Mouse (Mus musculus) urinary bladder, postnatal 4 days (tissue): ENCODE results near the gene Cbx7.
"Not testable (repeated sequence)": the region's sequence is repeated elsewhere in the genome, so short reads cannot be mapped to it uniquely, and the experiment has no call there.

ENCODE experiments used
- DNase-seq, 2 experiments: peaks; one replicate each; pipeline ENCODE4 v3.0.0; 2021 to 2022; ENCODE audit warnings: low spot score in 2 of 2

Gene Cbx7

GRCm38 (mm10) chr15:79927637-79928122 lies 43.2 kb downstream of the Cbx7 start:
- peak; percentile 90 to 95 for DNase-seq

GRCm38 (mm10) chr15:79926856-79927416 lies 44.0 kb downstream of the Cbx7 start:
- DNase-seq: no peak

- no peak for DNase-seq
Measured at GRCm38 (mm10) chr15:79919787-79920186, 51.1 kb downstream of the Cbx7 start.

GRCm38 (mm10) chr15:79918485-79918884 lies 52.4 kb downstream of the Cbx7 start:
- no peak for DNase-seq

- DNase-seq: no peak
Measured at GRCm38 (mm10) chr15:79917111-79917720, 53.7 kb downstream of the Cbx7 start.

GRCm38 (mm10) chr15:79916150-79916549 lies 54.8 kb downstream of the Cbx7 start:
- DNase-seq: no peak

GRCm38 (mm10) chr15:79914357-79914756 lies 56.6 kb downstream of the Cbx7 start:
- no peak for DNase-seq

GRCm38 (mm10) chr15:79913761-79914346 lies 57.1 kb downstream of the Cbx7 start:
- no peak for DNase-seq

- no peak for DNase-seq
Measured at GRCm38 (mm10) chr15:79911339-79911738, 59.6 kb downstream of the Cbx7 start.

GRCm38 (mm10) chr15:79910812-79911211 lies 60.1 kb downstream of the Cbx7 start:
- DNase-seq: not testable (repeated sequence)

GRCm38 (mm10) chr15:79909006-79909405 lies 61.9 kb downstream of the Cbx7 start:
- DNase-seq: not testable (repeated sequence)

GRCm38 (mm10) chr15:79906855-79907254 lies 64.1 kb downstream of the Cbx7 start:
- DNase-seq: no peak

- DNase-seq: no peak
Measured at GRCm38 (mm10) chr15:79905211-79905610, 65.7 kb downstream of the Cbx7 start.

- not testable (repeated sequence) for DNase-seq
Measured at GRCm38 (mm10) chr15:79904678-79905077, 66.2 kb downstream of the Cbx7 start.

GRCm38 (mm10) chr15:79903963-79904362 lies 67.0 kb downstream of the Cbx7 start:
- DNase-seq: no peak

GRCm38 (mm10) chr15:79903081-79903480 lies 67.8 kb downstream of the Cbx7 start:
- DNase-seq: not testable (repeated sequence)

GRCm38 (mm10) chr15:79901399-79901798 lies 69.5 kb downstream of the Cbx7 start:
- no peak for DNase-seq

GRCm38 (mm10) chr15:79900751-79901150 lies 70.2 kb downstream of the Cbx7 start:
- DNase-seq: no peak

GRCm38 (mm10) chr15:79899828-79900510 lies 71.0 kb downstream of the Cbx7 start:
- DNase-seq: no peak

GRCm38 (mm10) chr15:79898988-79899387 lies 71.9 kb downstream of the Cbx7 start:
- DNase-seq: no peak

- no peak for DNase-seq
Measured at GRCm38 (mm10) chr15:79896080-79896725, 74.7 kb downstream of the Cbx7 start.
